Mouse (Mus musculus) megakaryocyte-erythroid progenitor cell, adult 5-6 weeks (primary cell): ENCODE results near the gene Acbd7. TPM values are rescaled to one million over a fixed set of nuclear protein-coding genes. Genes with fewer than 3 reads are reported as not detected.

ENCODE experiments used
- ATAC-seq: replicated peaks from 2 replicates; pipeline ENCODE4 v1.8.0; 2016; ENCODE audit warnings: mild to moderate bottlenecking, inconsistent platforms; ENCODE audit not compliant: severe bottlenecking, poor library complexity, low FRiP score, low TSS enrichment
- total RNA-seq, 2 experiments: library from RNA; stranded (forward) in 1 of 2; stranded (reverse) in 1 of 2; fragments of 200-1000, 215-1000 nt in 1 of 2; fragments of >200 nt in 1 of 2; fragmentation: Nextera tagmentation in 1 of 2; gene quantifications; 2 replicates each; pipeline ENCODE4 v1.2.3; 2014 to 2017

Gene Acbd7
- total RNA-seq (2014; fragmentation: Nextera tagmentation) (not detected in 2 replicates), total RNA-seq (2017) (not detected in 2 replicates)

DNA sequence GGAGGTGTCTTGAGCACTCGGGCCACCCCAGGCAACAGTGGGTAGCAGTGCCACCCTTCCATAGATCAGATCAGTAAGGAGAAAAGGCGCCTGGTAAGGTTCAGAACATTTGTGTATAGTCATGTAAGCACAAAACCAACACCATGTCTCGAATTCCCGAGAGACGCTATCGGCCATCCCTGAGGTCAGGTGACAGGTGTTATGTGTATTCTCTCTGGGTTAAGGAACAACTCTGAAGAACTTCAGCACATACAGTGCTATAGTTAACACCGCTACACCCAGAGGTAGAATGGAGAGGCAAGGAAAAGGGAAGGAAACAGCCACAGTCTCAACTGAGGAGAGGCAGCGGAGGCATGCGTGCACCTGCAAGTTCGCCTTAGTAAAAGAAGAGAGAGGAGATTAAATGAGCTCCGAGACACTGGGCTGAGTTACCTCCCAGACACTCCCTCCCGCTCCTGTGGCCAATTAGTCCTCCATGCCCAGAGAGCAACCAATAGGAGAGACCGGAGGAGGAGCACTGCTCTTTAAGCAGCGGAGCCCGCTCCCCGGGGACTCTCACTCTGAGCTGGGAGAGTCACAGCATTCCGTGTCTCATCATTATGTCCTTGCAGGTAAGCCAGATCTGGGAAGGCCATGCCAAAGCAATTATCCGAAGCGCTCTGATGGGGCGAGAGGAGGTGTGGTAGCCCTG is at the start of gene Acbd7:
Gene Acbd7, plus strand, starts transcription at position 558 of the 691 bp plus-strand sequence.
- ATAC-seq: peak; percentile 85

DNA sequence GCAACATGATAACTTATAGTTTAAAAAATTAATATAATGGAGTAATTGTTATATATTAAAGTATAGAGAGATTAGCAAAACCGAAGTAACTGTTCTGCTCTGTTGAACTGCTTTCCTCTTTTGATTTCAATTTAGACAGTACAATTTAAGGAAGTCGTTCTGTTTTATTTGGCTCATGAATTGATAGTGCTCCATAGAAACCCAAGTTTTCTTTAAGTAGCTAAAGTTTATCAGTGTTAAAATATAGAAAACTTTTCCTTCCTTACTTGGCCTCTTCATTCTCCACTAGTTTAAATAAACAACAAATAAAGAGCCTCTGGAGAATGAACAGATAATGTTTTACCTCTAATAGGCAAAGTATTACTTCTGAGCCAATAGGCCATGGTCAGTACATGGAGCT is 49.7 kb upstream of the Acbd7 start:
- no peak for ATAC-seq

DNA sequence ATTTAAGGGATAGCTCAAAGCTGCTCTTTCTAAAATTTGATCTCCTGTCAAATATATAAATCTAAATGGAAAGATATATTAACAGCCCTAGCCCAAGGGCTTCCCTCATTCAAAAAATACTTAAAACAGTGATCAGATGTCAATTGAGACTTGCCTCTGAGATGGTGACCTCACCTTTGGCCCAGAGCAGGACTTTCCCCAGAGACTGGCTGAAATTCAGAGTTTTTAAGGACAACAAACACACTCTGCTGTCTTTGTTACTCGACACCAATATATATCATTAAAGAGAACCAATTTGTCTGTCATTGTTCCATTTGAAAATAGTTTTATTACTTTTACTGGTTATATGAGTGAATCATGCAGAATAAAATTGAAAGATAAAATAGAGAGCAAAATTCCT is 46.4 kb upstream of the Acbd7 start:
- no peak for ATAC-seq

DNA sequence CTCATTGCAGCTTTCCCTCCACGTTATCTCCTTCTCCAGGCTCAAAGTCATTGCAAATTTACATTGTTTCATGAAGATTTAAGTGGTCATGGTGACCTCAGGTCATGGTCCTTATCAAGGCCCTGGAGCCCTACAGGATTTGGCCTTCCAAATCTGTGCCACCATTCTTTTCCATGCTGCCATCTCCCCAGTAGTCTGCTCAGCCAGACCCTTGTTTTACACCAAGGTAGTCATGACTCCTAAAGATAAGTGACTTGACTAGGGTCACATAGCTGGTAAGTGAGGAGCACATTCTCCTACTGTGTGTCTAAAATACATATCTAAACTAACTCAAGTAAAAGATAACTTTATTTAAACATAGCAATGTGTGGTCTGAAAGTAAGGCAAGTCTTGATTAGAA is 43.8 kb upstream of the Acbd7 start:
- ATAC-seq: peak; percentile 51; the same call in 1 of the 2 replicates

DNA sequence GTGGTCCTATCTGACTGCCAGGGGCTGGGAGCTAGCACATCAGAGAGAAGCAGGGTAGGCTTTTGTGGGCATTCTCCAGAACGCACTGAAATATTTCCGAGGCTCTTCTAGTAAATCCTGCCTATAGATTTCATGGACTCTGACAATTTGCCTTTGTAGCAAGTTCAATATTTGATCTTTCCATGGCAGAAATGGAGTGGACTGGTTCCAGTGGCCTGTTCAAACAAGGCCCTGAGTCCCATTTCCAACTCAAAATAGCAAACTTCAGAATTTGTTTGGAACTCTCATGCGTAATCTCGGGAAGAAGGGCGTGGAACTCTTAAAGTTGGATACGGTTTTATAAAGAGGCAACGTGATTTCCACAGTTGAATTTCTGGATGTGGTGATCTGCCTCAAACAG is 40.1 kb upstream of the Acbd7 start:
- ATAC-seq: no peak

DNA sequence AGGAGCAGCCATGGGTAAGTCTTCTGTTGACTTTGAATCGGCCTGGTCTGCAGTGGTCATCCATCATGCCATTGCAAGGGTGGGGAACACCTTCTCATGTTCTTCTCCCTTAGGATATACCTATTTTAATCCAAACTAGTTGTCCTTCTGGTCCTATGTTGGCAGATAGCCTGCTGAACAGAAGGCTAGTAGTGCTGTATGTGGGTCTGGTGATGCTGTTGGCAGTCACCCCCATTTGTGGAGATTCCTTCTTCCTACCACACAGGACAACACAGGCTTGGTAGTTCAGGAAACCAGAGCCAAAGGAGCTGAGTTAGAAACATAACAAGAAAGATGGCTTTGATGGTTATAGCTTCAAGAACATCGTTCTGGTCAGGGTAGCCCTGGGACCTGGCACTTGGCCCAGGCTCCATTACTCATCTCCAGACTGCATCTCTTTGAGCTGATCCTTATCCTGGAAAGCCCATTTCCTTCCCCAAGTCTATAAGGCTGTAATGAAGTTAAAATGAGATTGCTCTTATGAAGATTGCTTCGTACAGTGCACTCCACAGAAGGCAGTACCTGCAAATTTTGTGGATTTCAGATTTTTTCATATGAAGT is 30.4 kb upstream of the Acbd7 start:
- no peak for ATAC-seq

DNA sequence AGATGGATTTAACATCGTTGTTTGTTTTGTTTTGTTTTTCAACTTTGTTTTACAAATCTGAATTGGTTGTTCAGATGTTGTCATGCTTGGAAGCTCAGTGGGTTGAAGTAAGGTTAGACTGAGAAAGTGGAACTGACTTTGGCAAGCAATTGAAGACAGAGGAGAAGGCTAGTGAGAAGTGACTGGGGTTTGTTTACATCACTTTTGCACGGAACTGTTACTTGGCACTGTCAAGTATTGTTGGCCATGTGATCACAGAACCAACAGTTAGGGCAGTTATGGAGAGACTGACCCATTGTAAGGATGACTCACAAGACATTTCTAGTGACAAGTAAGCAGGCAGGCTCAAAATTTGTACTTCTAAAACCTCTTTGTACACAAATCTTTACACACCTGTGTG is 12.8 kb upstream of the Acbd7 start:
- ATAC-seq: no peak

DNA sequence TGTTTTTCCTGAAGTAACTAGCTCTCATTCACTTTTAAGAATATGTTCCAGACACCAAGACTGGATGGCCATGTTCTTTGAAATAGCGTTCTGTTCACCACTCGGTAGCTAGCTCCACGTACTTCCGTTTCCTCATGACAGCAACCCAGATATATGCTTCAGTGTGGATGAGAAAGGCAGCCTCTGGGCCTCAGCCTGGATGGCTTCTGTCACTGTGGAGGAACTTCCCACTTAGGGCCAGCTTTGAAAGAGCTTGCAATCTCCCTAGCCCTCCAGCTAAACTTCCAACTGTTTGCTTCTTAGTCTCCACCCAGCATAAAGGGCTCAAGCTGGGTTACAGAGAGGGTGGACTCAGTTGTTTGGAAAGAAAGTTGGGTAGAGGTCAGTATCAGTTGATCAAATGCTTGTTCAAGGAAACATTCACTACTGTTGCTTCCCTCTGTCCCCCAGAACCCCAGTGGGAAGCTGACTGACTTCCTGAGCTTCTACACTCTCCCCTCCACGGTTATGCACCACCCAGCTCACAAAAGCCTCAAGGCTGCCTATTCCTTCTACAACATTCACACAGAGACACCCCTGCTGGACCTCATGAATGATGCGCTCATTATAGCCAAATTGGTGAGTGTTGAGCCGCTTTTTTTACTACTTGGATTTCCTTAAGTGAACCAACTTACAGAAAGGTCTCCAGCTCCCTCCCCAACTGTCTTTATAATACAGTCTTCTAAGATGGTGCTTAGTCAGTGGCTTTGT is 11.4 kb upstream of the Acbd7 start:
- ATAC-seq: no peak

DNA sequence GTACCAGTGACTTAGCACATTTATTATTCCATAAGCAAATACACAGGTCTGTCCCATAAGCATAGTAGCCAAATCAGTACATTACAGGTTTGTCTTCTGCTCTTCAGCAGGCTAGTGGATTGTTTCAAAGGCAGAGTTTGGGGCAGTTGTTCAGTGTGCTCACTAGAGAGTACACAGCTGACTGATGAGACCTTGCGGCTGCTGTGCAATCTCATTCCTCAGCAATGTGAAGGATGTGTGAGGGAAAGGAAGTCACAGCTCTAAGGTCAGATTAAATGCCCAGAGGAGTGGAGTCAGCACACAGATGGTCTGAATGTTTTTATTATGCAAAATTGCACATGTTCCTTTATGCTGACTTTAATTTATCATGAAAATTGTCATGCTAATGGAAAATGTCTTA is 9.4 kb upstream of the Acbd7 start:
- ATAC-seq: no peak

DNA sequence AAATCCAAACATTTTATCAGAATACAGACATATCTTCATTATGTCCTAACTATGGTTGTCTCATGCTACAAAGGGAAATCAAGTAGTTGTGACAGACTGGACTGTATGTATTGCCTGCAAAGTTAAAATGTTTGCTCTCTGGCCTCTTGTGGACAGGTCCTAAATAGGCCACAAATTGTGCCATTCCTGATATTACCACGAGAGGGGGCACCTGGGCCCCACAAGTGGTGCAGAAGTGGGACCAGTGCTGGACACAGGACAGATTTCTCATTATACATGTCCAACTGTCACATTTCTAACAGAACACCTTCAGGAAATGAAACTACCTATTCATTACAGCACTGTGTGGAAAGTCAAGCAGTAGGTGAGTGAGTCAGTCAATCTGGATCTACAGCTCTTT is 8.6 kb upstream of the Acbd7 start:
- ATAC-seq: peak; percentile 66

DNA sequence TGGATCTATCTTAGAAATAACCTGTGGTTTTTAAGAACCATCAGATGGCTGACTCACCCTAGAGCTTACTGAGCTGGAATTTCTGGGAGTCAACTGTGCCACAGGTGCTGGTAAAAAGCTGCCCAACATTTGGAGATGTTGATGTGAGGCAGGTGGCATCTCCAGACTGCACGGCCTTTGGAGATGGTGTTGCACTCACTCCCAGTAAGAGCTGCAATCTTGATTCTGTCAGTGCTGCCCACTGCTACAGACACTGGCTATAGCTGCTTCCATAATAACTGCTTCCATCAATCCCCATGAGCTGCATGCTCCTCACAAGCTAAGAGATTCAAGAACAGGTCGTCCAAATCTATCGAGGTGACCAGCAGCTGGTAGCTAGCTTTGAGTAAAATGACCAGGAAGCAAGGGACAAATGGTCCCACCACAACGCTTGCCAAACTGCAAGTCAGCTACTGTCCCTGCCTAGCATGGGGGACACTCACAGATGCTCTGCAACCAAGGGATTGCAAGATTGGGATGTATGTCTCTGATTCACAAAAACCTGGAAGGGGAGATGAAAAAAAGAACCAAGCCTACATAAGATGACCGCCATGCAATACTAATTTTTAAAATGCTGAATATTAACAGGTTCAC is 4.8 kb upstream of the Acbd7 start:
- no peak for ATAC-seq

DNA sequence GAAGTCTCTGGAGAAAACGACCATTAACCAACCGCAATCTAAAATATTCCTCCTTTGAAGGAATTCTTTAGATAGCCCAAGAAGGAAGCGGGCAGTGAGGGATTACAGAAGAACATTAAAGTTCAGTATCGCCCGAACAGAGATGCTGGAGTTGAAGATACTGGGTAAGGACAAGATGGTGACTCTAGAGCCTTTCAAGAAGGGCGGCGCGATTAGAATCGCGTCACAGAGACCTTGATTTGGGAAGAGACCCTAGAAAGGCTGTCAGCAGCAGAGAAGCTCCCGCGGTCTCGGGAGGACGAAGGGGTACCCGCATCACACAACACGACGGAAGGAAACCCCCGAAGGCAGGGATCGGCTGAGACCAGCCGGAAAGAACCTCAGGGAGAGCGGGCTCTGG is 3.9 kb upstream of the Acbd7 start:
- peak; percentile 7 for ATAC-seq

DNA sequence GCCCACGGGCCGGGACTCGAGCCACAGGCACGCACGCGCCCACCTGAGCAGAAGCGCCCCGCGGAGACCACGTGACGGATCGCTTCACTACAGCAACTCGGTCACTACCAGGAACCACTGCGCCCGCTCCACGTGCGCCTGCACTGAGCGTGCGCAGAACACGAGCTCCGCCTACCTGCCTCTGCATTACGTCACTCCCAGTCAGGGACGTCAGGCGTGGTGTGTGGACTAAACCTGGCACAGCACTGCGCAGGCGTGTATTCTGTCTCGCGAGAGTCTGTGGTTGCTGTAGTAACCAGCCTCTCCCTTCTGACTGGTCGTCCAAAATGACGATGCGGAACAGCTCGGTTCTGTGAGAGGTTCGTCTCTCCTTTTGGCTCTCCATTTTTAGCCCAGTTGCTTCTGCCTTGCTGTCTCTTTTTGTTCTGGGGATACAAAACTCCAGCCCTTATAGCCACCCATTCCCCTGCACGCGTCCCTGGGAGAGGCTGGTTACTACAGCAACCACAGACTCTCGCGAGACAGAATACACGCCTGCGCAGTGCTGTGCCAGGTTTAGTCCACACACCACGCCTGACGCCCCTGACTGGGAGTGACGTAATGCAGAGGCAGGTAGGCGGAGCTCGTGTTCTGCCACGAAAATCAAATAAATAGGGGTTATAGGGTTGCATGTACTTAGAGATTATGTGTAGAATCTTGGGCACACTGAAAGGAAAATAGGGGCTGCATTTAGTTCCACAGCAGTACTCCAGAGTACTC is 3.3 kb upstream of the Acbd7 start, which contains the start of gene Rpp38:
Gene Rpp38, minus strand, starts transcription at position 160 of the 759 bp plus-strand sequence.
- ATAC-seq: peak; percentile 79

DNA sequence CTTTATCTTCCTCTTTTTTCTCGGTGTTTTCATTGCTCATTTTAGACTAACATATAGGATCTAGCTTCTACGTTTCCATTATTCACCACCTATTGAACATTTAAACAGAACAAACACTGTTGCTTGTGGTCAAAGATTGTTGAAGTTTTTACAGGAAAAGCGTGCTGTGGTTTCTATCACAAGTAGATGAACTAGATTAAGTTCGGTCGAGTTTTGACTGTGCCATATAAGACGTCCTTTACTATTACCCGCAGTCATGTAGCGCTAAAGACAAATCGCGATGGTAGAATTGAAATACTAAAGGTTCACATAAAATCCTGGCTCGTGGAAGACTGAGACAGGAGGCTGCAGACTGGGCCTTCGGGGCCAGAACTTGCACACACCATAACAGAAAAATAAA is 2.2 kb upstream of the Acbd7 start:
- no peak for ATAC-seq

DNA sequence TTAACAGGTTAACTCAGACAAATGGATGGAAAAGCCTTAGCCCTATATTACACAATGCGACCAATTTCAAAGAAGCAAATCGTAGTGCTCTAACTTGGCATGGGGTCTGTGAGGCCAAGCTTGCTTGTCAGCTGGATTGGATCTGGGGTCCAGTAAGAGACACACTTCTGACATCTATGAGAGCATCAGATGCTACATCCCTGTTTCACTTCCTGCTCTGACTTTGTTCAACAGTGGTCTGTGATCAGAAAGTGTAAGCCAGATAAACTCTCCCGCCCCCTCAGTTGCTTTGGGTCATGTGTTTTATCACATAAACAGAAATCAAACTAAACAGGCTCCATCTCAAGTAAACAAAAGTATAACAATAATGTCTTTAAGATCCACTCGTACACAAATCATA is 12.5 kb downstream of the Acbd7 start:
- no peak for ATAC-seq

DNA sequence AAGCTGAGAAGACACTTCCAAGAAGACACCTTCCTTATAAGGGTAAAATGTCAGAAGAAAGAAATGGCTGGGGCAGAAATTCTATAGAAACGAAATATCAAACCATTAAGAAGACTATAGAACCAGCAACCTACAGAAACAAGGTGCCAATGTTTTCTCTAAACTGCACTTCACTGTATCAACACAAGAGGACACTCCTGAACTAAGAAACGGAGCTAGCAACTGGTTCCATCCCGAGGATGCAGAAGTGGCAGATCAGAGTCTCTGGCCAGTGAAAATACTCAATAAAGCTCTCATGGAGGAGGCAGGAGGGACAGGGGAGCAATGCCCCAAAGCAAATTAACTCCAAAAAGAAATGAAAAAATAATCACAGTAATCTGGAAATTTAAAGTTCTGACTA is 13.0 kb downstream of the Acbd7 start:
- ATAC-seq: peak; percentile 90

DNA sequence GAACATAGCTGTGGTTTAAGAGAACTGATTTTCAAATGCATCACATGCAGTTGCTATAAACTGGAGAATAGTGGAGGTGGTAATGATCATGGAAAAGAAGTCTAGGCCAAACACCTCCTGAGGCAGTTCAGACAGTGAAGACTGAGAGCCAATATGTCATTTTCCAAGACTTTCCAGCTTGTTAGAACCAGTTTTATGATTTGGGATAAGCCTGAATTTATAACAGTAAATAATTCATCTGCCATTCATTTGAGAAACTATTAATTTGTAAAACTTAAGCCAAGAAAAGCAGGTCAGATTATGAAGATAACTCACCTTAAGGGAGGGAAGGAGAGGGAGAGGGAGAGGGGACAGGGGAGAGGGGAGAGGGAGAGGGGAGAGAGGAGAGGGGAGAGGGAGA is 17.2 kb downstream of the Acbd7 start:
- no peak for ATAC-seq

DNA sequence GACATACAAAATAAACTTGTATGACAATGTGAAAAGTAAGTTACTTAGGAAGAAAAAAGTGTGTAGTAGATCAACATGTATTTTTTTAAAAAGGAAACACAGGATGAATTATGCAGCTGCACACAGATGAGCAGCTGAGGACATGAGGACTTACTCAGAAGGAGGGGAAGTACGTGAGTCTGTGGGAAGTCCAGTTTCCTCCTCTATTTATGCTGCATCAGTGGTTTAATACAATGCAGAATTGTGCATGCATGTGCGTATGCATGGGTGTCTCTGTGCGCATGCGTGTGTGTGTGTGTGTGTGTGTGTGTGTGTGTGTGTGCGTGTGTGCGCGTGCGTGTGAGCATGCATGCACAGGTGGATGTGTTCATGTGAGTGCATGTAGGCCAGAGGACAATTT is 19.8 kb downstream of the Acbd7 start:
- no peak for ATAC-seq

DNA sequence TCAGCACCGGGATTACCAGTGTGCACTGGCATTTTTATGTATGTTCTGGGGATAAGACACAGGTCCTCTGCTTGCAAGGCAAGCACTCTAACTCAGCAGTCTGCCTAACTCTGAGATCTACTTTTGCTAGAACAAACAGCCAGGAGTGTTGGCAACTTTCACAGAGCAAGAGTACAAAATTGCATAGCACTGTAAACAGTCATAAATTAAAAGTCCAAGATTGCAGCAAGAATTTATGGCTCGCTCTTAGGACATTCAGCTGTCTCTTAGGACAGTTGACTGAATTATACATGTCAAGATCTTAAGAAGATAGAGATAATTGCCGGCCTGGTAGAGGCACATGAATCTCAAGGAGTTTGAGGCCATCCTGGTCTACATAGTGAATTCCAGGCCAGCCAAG is 20.3 kb downstream of the Acbd7 start:
- ATAC-seq: no peak

DNA sequence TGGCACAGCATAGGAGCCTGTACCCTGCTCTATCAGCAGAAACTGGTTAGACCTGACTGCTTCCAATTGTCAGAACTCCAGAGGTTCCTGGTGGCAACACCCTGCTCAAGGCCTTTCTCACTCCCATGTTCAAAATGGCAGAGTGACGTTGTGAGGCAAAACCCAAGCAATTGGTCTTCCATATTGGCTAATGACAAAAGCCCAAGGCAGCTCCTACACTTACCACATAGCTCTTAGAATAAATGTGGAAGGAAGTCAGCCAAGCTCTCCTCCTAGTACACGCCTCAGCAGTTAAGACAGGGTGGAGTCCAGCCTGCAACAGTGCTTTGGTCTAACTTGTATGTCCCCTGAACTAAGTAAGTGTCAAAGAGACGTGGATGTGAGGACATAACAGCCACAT is 21.9 kb downstream of the Acbd7 start:
- ATAC-seq: no peak
